Comparison of ENCODE assay signal across 11 mouse cellular contexts in the genomic region with DNA sequence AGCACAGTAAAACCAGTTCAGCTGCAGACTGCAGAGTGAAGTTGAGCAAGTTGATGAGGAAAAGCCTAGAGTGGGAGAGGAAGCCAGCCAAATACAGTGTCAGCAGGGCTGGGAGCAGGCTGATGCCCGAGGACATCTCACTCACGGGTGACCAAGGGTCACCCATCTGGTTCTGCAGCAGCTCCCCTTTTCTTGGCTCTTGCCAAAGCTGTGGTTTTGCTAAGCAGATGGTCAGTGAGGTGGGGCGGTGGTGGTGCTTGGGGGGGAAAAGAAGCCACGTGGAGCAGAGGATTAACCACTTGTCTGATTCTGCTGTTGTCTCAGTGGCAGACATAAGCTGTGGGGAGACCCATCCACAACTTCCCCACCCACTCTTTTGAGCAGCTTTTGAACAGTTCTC. TPM values are rescaled to one million over a fixed set of nuclear protein-coding genes. Genes with fewer than 3 reads are reported as not detected.
DNase-seq lines count a peak whose midpoint lies in the region; ATAC-seq lines count a peak whose summit lies in the region.
"Had no signal": no experiment of that assay in that cellular context is flagged by ENCODE, and none has a peak within 500 bp of the region (broad histone marks: within the 10 kb centered on the region; RNA-seq: fewer than 3 reads in every experiment).

No protein-coding gene starts in this region.

- no peaks in the 10 kb centered on the region for H3K4me1 ChIP-seq in forebrain, embryonic 14.5 days (ENCODE audit: control insufficient read depth, insufficient read depth, low read length)
- H3K4me1 ChIP-seq in forebrain, embryonic 16.5 days (replicated peaks; ENCODE audit: control insufficient read depth, insufficient read depth, low read length) = peaks cover 12% of the 10 kb centered on the region
- H3K4me1 ChIP-seq in neural tube, embryonic 13.5 days (replicated peaks) = peaks cover 29% of the 10 kb centered on the region
- peaks cover 30% of the 10 kb centered on the region for H3K4me1 ChIP-seq in neural tube, embryonic 15.5 days

- DNase-seq in forebrain, embryonic 14.5 days (ENCODE audit: low spot score) = no peak
- peak; percentile 74 for DNase-seq in gastrocnemius, postnatal 25 days
- no peak for DNase-seq in spleen, adult 18-20 months

- no peak overlapping the region for H3K4me3 ChIP-seq in forebrain, embryonic 14.5 days (ENCODE audit: low read depth, low read length)
- H3K4me3 ChIP-seq in forebrain, embryonic 16.5 days (replicated peaks; ENCODE audit: low read length) = no peak overlapping the region
- no peak overlapping the region for H3K4me3 ChIP-seq in neural tube, embryonic 13.5 days
- H3K4me3 ChIP-seq in neural tube, embryonic 15.5 days (replicated peaks) = no peak overlapping the region
- no peak overlapping the region for H3K4me3 ChIP-seq in macrophage (ENCODE audit: inconsistent target)
- H3K4me3 ChIP-seq: midbrain, embryonic 12.5 days had no signal

- H3K79me2 ChIP-seq in macrophage (ENCODE audit: inconsistent target) = peaks cover 85% of the 10 kb centered on the region; the same call in 1 of the 2 replicates

- no peaks in the 10 kb centered on the region for H3K27me3 ChIP-seq in forebrain, embryonic 14.5 days (replicated peaks; ENCODE audit: control insufficient read depth, insufficient read depth, low read length)
- no peaks in the 10 kb centered on the region for H3K27me3 ChIP-seq in forebrain, embryonic 16.5 days (replicated peaks; ENCODE audit: control insufficient read depth, insufficient read depth, low read length)
- no peaks in the 10 kb centered on the region for H3K27me3 ChIP-seq in neural tube, embryonic 13.5 days
- no peaks in the 10 kb centered on the region for H3K27me3 ChIP-seq in neural tube, embryonic 15.5 days (replicated peaks)
- H3K27me3 ChIP-seq: midbrain, embryonic 12.5 days had no signal

- 0 out of 2 replicates have a peak, but pooled peaks have one; percentile 20 for ATAC-seq in forebrain, embryonic 14.5 days
- no peak for ATAC-seq in forebrain, embryonic 16.5 days
- ATAC-seq in neural tube, embryonic 13.5 days (ENCODE audit: low read depth) = no peak
- no peak for ATAC-seq in neural tube, embryonic 15.5 days (ENCODE audit: low FRiP score)
- no peak for ATAC-seq in erythroid progenitor cell, adult 5-6 weeks (replicated peaks; ENCODE audit: low FRiP score, poor library complexity, severe bottlenecking)

- H3K27ac ChIP-seq in forebrain, embryonic 14.5 days (ENCODE audit: low read depth, low read length) = no peak overlapping the region
- no peak overlapping the region for H3K27ac ChIP-seq in forebrain, embryonic 16.5 days (ENCODE audit: low read length)
- H3K27ac ChIP-seq in neural tube, embryonic 13.5 days (replicated peaks) = peak overlapping the region; percentile 28; the same call in 1 of the 2 replicates
- H3K27ac ChIP-seq in neural tube, embryonic 15.5 days (replicated peaks) = no peak overlapping the region
- peak overlapping the region; percentile 25 for H3K27ac ChIP-seq in macrophage
- H3K27ac ChIP-seq: midbrain, embryonic 12.5 days had no signal

- no peak overlapping the region for H3K9ac ChIP-seq in forebrain, embryonic 14.5 days (ENCODE audit: low read length)
- H3K9ac ChIP-seq in forebrain, embryonic 16.5 days (replicated peaks; ENCODE audit: low read depth, low read length) = no peak overlapping the region
- peak overlapping the region; percentile 41; the same call in 1 of the 2 replicates for H3K9ac ChIP-seq in neural tube, embryonic 13.5 days
- H3K9ac ChIP-seq in neural tube, embryonic 15.5 days (replicated peaks) = no peak overlapping the region
- H3K9ac ChIP-seq: midbrain, embryonic 12.5 days had no signal

- H3K36me3 ChIP-seq in forebrain, embryonic 14.5 days (ENCODE audit: control insufficient read depth, insufficient read depth, low read length) = peaks cover 7% of the 10 kb centered on the region; the same call in 1 of the 2 replicates
- 0 out of 2 replicates have a peak, but pooled peaks cover 5% of the 10 kb centered on the region for H3K36me3 ChIP-seq in forebrain, embryonic 16.5 days (ENCODE audit: control insufficient read depth, insufficient read depth)
- peaks cover 14% of the 10 kb centered on the region for H3K36me3 ChIP-seq in neural tube, embryonic 13.5 days
- peaks cover 11% of the 10 kb centered on the region; the same call in 1 of the 2 replicates for H3K36me3 ChIP-seq in neural tube, embryonic 15.5 days
- H3K36me3 ChIP-seq in macrophage (ENCODE audit: inconsistent target) = no peaks in the 10 kb centered on the region

- WGBS in forebrain, embryonic 14.5 days = 22% methylated on average over 4 of the region's 4 CpGs
- WGBS in forebrain, embryonic 16.5 days = 24% methylated on average over 4 of the region's 4 CpGs
- WGBS in neural tube, embryonic 13.5 days = 19% methylated on average over 4 of the region's 4 CpGs
- WGBS in neural tube, embryonic 15.5 days = 17% methylated on average over 4 of the region's 4 CpGs
- 4% methylated on average over 4 of the region's 4 CpGs for WGBS in macrophage (ENCODE audit: missing documents)

- no peak overlapping the region for H3K4me2 ChIP-seq in forebrain, embryonic 14.5 days (ENCODE audit: low read length)
- no peak overlapping the region for H3K4me2 ChIP-seq in forebrain, embryonic 16.5 days (ENCODE audit: low read length)
- H3K4me2 ChIP-seq in neural tube, embryonic 13.5 days = no peak overlapping the region
- H3K4me2 ChIP-seq in neural tube, embryonic 15.5 days = no peak overlapping the region
- H3K4me2 ChIP-seq: midbrain, embryonic 12.5 days had no signal

- H3K9me3 ChIP-seq in forebrain, embryonic 14.5 days (replicated peaks; ENCODE audit: control insufficient read depth, low read length) = no peaks in the 10 kb centered on the region
- H3K9me3 ChIP-seq in forebrain, embryonic 16.5 days (ENCODE audit: control insufficient read depth, low read length) = no peaks in the 10 kb centered on the region
- no peaks in the 10 kb centered on the region for H3K9me3 ChIP-seq in neural tube, embryonic 13.5 days
- no peaks in the 10 kb centered on the region for H3K9me3 ChIP-seq in neural tube, embryonic 15.5 days (replicated peaks)

RNA-seq across cellular contexts. Expression of a gene that starts 7.1 kb away (rescaled TPM):
- 59.9 and 66.0 TPM in 2 replicates for polyA plus RNA-seq in forebrain, embryonic 14.5 days (2014; fragmentation: Nextera tagmentation; extraction: Ambion mirVana)
- 72.3 and 73.3 TPM in 2 replicates for polyA plus RNA-seq in forebrain, embryonic 16.5 days (2015; fragmentation: Nextera tagmentation; extraction: Ambion mirVana)
- polyA plus RNA-seq in neural tube, embryonic 13.5 days (2015; fragmentation: Nextera tagmentation; extraction: Ambion mirVana) = 61.2 and 64.5 TPM in 2 replicates
- polyA plus RNA-seq in neural tube, embryonic 15.5 days (2015; fragmentation: Nextera tagmentation; extraction: Ambion mirVana) = 63.8 and 71.8 TPM in 2 replicates
- total RNA-seq in gastrocnemius, postnatal 25 days (2021) = 10 to 100 TPM; 15.4 to 16.0 TPM
- total RNA-seq in macrophage (2018; cell fraction: chromatin; rRNA removed) = 10 to 100 TPM in 19 of 26 experiments, 1 to 10 TPM in 7; 4.9 to 39.6 (median 30.8) TPM
- total RNA-seq in macrophage (2018; cell fraction: cytosol; rRNA removed) = 10 to 100 TPM; 12.1 to 27.0 (median 22.8) TPM
- 10 to 100 TPM in 21 of 26 experiments, 1 to 10 TPM in 5; 4.2 to 29.3 (median 19.0) TPM for total RNA-seq in macrophage (2018; cell fraction: nucleus; rRNA removed)
- 18.2 to 41.4 TPM (median 20.2 TPM) in 3 replicates for polyA plus RNA-seq in macrophage (2018)
- 7.6 and 10.1 TPM in 2 replicates for total RNA-seq in erythroid progenitor cell, adult 5-6 weeks (2015; ENCODE audit: low replicate concordance)
- 14.4 and 16.3 TPM in 2 replicates for total RNA-seq in erythroid progenitor cell, adult 5-6 weeks (2017; ENCODE audit: low replicate concordance)

RNA-seq across cellular contexts. Expression of a gene that starts 21.9 kb away (rescaled TPM):
- 2.1 and 2.2 TPM in 2 replicates for polyA plus RNA-seq in forebrain, embryonic 14.5 days (2014; fragmentation: Nextera tagmentation; extraction: Ambion mirVana)
- polyA plus RNA-seq in forebrain, embryonic 16.5 days (2015; fragmentation: Nextera tagmentation; extraction: Ambion mirVana) = 1.8 and 2.4 TPM in 2 replicates
- polyA plus RNA-seq in neural tube, embryonic 13.5 days (2015; fragmentation: Nextera tagmentation; extraction: Ambion mirVana) = 2.5 TPM in 2 replicates
- polyA plus RNA-seq in neural tube, embryonic 15.5 days (2015; fragmentation: Nextera tagmentation; extraction: Ambion mirVana) = 1.3 and 1.9 TPM in 2 replicates
- not detected for total RNA-seq in gastrocnemius, postnatal 25 days (2021)
- not detected for total RNA-seq in macrophage (2018; cell fraction: chromatin; rRNA removed)
- not detected for total RNA-seq in macrophage (2018; cell fraction: cytosol; rRNA removed)
- not detected for total RNA-seq in macrophage (2018; cell fraction: nucleus; rRNA removed)
- polyA plus RNA-seq in macrophage (2018) = not detected in 3 replicates
- total RNA-seq in erythroid progenitor cell, adult 5-6 weeks (2015; ENCODE audit: low replicate concordance) = not detected in 2 replicates
- total RNA-seq in erythroid progenitor cell, adult 5-6 weeks (2017; ENCODE audit: low replicate concordance) = not detected in 2 replicates
- total RNA-seq: MEL had no signal
- polyA plus RNA-seq: heart, embryonic 14.5 days had no signal

RNA-seq across cellular contexts. Expression of a gene that starts 45.1 kb away (rescaled TPM):
- 147 and 149 TPM in 2 replicates for polyA plus RNA-seq in forebrain, embryonic 14.5 days (2014; fragmentation: Nextera tagmentation; extraction: Ambion mirVana)
- polyA plus RNA-seq in forebrain, embryonic 16.5 days (2015; fragmentation: Nextera tagmentation; extraction: Ambion mirVana) = 189 and 202 TPM in 2 replicates
- 190 and 208 TPM in 2 replicates for polyA plus RNA-seq in neural tube, embryonic 13.5 days (2015; fragmentation: Nextera tagmentation; extraction: Ambion mirVana)
- 196 and 203 TPM in 2 replicates for polyA plus RNA-seq in neural tube, embryonic 15.5 days (2015; fragmentation: Nextera tagmentation; extraction: Ambion mirVana)
- 100 to 1,000 TPM in 1 of 2 experiments, 10 to 100 TPM in 1; 88.2 to 102 TPM for total RNA-seq in gastrocnemius, postnatal 25 days (2021)
- total RNA-seq in macrophage (2018; cell fraction: chromatin; rRNA removed) = 100 to 1,000 TPM in 16 of 26 experiments, 10 to 100 TPM in 10; 59.8 to 176 (median 112) TPM
- 100 to 1,000 TPM in 2 of 26 experiments, 10 to 100 TPM in 24; 64.0 to 129 (median 79.7) TPM for total RNA-seq in macrophage (2018; cell fraction: cytosol; rRNA removed)
- 100 to 1,000 TPM in 10 of 26 experiments, 10 to 100 TPM in 16; 61.1 to 141 (median 94.0) TPM for total RNA-seq in macrophage (2018; cell fraction: nucleus; rRNA removed)
- polyA plus RNA-seq in macrophage (2018) = 52.2 to 95.7 TPM (median 55.8 TPM) in 3 replicates
- total RNA-seq in erythroid progenitor cell, adult 5-6 weeks (2015; ENCODE audit: low replicate concordance) = 47.6 and 66.7 TPM in 2 replicates
- 24.1 and 32.6 TPM in 2 replicates for total RNA-seq in erythroid progenitor cell, adult 5-6 weeks (2017; ENCODE audit: low replicate concordance)

RNA-seq across cellular contexts. Expression of a gene that starts 55.8 kb away (rescaled TPM):
- polyA plus RNA-seq in forebrain, embryonic 14.5 days (2014; fragmentation: Nextera tagmentation; extraction: Ambion mirVana) = 32.4 and 34.3 TPM in 2 replicates
- 33.5 and 38.1 TPM in 2 replicates for polyA plus RNA-seq in forebrain, embryonic 16.5 days (2015; fragmentation: Nextera tagmentation; extraction: Ambion mirVana)
- polyA plus RNA-seq in neural tube, embryonic 13.5 days (2015; fragmentation: Nextera tagmentation; extraction: Ambion mirVana) = 31.5 and 32.9 TPM in 2 replicates
- polyA plus RNA-seq in neural tube, embryonic 15.5 days (2015; fragmentation: Nextera tagmentation; extraction: Ambion mirVana) = 35.1 and 37.6 TPM in 2 replicates
- 10 to 100 TPM; 12.5 to 13.2 TPM for total RNA-seq in gastrocnemius, postnatal 25 days (2021)
- total RNA-seq in macrophage (2018; cell fraction: chromatin; rRNA removed) = 10 to 100 TPM in 22 of 26 experiments, 1 to 10 TPM in 4; 6.4 to 51.4 (median 22.7) TPM
- 10 to 100 TPM in 8 of 26 experiments, 1 to 10 TPM in 18; 4.2 to 12.7 (median 8.8) TPM for total RNA-seq in macrophage (2018; cell fraction: cytosol; rRNA removed)
- total RNA-seq in macrophage (2018; cell fraction: nucleus; rRNA removed) = 10 to 100 TPM in 17 of 26 experiments, 1 to 10 TPM in 9; 4.5 to 32.6 (median 13.0) TPM
- polyA plus RNA-seq in macrophage (2018) = 3.7 to 10.9 TPM (median 9.9 TPM) in 3 replicates
- total RNA-seq in erythroid progenitor cell, adult 5-6 weeks (2015; ENCODE audit: low replicate concordance) = 1.3 TPM in 1 of 2 replicates, not detected in the other
- total RNA-seq in erythroid progenitor cell, adult 5-6 weeks (2017; ENCODE audit: low replicate concordance) = 2.6 and 4.9 TPM in 2 replicates

Comparison
In these comparisons a context has a peak if more than half of its experiments do, and no peak if none do; other contexts are left out.
1. H3K27ac ChIP-seq: peak in neural tube, embryonic 13.5 days (single experiment) and macrophage (single experiment); none in forebrain, embryonic 14.5 days (single experiment), forebrain, embryonic 16.5 days (single experiment) and neural tube, embryonic 15.5 days (single experiment).